Mouse (Mus musculus): ENCODE data around the gene Lmf1.
A peak's percentile ranks its signal among the peaks of the same experiment; 100 is the strongest.

GRCm38 (mm10) chr17:25570648-25571452 lies 8.0 kb upstream of the Lmf1 start, which contains the start of gene Sox8:
- TF ChIP-seq CTCF (IDR thresholded peaks at IDR 0.05; ENCODE audit: insufficient read depth, low read length) (no peak), POLR2A (IDR thresholded peaks at IDR 0.05; ENCODE audit: borderline replicate concordance, extremely low read depth, low read depth, low read length) (0 out of 2 replicates have a peak, but pooled peaks have one; percentile 25)

All from lung, adult 2 months (tissue).